Mouse (Mus musculus): ENCODE data around the gene Rnf141.

Rnf141 gene

GRCm38 (mm10) chr7:110756440-110756839 lies 87.8 kb downstream of the Rnf141 start:
- no peak for DNase-seq

- DNase-seq, result no peak
These were observed 90.3 kb downstream of the Rnf141 start for GRCm38 (mm10) chr7:110753926-110754330.

- DNase-seq, result no peak
These were observed 90.9 kb downstream of the Rnf141 start for GRCm38 (mm10) chr7:110753310-110753709.

DNA sequence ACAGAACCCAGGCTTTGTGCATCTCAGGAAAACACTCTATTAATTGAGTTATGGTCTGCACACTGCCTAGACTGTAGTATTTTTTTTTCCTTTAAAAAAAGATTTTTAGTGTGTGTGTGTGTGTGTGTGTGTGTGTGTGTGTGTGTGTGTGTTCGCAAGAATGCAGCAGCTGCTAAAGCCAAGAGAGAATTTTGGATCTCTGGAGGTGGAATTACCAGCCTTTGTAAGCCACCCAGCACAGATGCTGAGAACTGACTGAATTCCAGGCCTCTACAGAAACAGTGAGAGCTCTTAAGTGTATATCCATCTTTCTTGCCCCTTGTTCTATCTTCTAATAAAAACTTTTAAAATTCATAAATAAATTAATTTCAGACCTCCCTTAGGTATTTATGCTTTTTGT lies 92.6 kb downstream of the Rnf141 start:
- DNase-seq, result no peak

- DNase-seq, result no peak
These were observed 93.4 kb downstream of the Rnf141 start for GRCm38 (mm10) chr7:110750834-110751233.

Measured in lung, postnatal 4 days (tissue).